Mouse (Mus musculus): ENCODE data around the gene Zc3hc1. TPM values are rescaled to one million over a fixed set of nuclear protein-coding genes. Genes with fewer than 3 reads are reported as not detected.

Gene Zc3hc1
- polyA plus RNA-seq, 1 experiment: 17.1 TPM

GRCm38 (mm10) chr6:30351290-30351689 lies 39.5 kb downstream of the Zc3hc1 start:
- Histone ChIP-seq H3K4me1 (ENCODE audit: control insufficient read depth, insufficient read depth, low read length) (peaks cover 3% of the 10 kb centered on the region; the same call in 1 of the 2 replicates), H3K4me3 (replicated peaks; ENCODE audit: control insufficient read depth, low read depth, low read length) (no peak overlapping the region), H3K27ac (ENCODE audit: control insufficient read depth, insufficient read depth, low read depth, low read length, poor library complexity) (no peak overlapping the region)
- WGBS: 43% methylated on average over 9 of the region's 9 CpGs
- TF ChIP-seq POLR2A (IDR thresholded peaks at IDR 0.05; ENCODE audit: borderline replicate concordance, control insufficient read depth, low read depth, low read length) (no peak), CTCF (IDR thresholded peaks at IDR 0.05; ENCODE audit: control insufficient read depth, insufficient read depth, low read length) (no peak)

GRCm38 (mm10) chr6:30347288-30347801 lies 43.5 kb downstream of the Zc3hc1 start:
- Histone ChIP-seq H3K4me1 (ENCODE audit: control insufficient read depth, insufficient read depth, low read length) (no peaks in the 10 kb centered on the region; the same call in 1 of the 2 replicates), H3K4me3 (replicated peaks; ENCODE audit: control insufficient read depth, low read depth, low read length) (no peak overlapping the region), H3K27ac (ENCODE audit: control insufficient read depth, insufficient read depth, low read depth, low read length, poor library complexity) (no peak overlapping the region)
- WGBS: 76% methylated on average over 4 of the region's 4 CpGs
- no peak for TF ChIP-seq CTCF (IDR thresholded peaks at IDR 0.05; ENCODE audit: control insufficient read depth, insufficient read depth, low read length)

GRCm38 (mm10) chr6:30346737-30347136 lies 44.1 kb downstream of the Zc3hc1 start:
- TF ChIP-seq POLR2A (IDR thresholded peaks at IDR 0.05; ENCODE audit: borderline replicate concordance, control insufficient read depth, low read depth, low read length) (no peak), CTCF (IDR thresholded peaks at IDR 0.05; ENCODE audit: control insufficient read depth, insufficient read depth, low read length) (no peak)
- H3K27ac ChIP-seq (ENCODE audit: control insufficient read depth, insufficient read depth, low read depth, low read length, poor library complexity): no peak overlapping the region
- no peaks in the 10 kb centered on the region; the same call in 1 of the 2 replicates for H3K4me1 ChIP-seq (ENCODE audit: control insufficient read depth, insufficient read depth, low read length)
- 27% methylated on average over 6 of the region's 6 CpGs for WGBS
- H3K4me3 ChIP-seq (replicated peaks; ENCODE audit: control insufficient read depth, low read depth, low read length): no peak overlapping the region

- TF ChIP-seq CTCF (IDR thresholded peaks at IDR 0.05; ENCODE audit: control insufficient read depth, insufficient read depth, low read length) (no peak), POLR2A (IDR thresholded peaks at IDR 0.05; ENCODE audit: borderline replicate concordance, control insufficient read depth, low read depth, low read length) (no peak)
- Histone ChIP-seq H3K27ac (ENCODE audit: control insufficient read depth, insufficient read depth, low read depth, low read length, poor library complexity) (no peak overlapping the region), H3K4me1 (ENCODE audit: control insufficient read depth, insufficient read depth, low read length) (no peaks in the 10 kb centered on the region), H3K4me3 (replicated peaks; ENCODE audit: control insufficient read depth, low read depth, low read length) (no peak overlapping the region)
- 75% methylated on average over 6 of the region's 6 CpGs for WGBS
Measured at GRCm38 (mm10) chr6:30344032-30344431, 46.8 kb downstream of the Zc3hc1 start.

GRCm38 (mm10) chr6:30340231-30340873 lies 50.5 kb downstream of the Zc3hc1 start:
- no peak for TF ChIP-seq CTCF (IDR thresholded peaks at IDR 0.05; ENCODE audit: control insufficient read depth, insufficient read depth, low read length)
- no peak for TF ChIP-seq POLR2A (IDR thresholded peaks at IDR 0.05; ENCODE audit: borderline replicate concordance, control insufficient read depth, low read depth, low read length)
- peak overlapping the region; percentile 41; the same call in 1 of the 2 replicates for H3K27ac ChIP-seq (ENCODE audit: control insufficient read depth, insufficient read depth, low read depth, low read length, poor library complexity)

GRCm38 (mm10) chr6:30336912-30337311 lies 53.9 kb downstream of the Zc3hc1 start:
- Histone ChIP-seq H3K4me1 (ENCODE audit: control insufficient read depth, insufficient read depth, low read length) (no peaks in the 10 kb centered on the region; the same call in 1 of the 2 replicates), H3K27ac (ENCODE audit: control insufficient read depth, insufficient read depth, low read depth, low read length, poor library complexity) (peak overlapping the region; percentile 31), H3K4me3 (replicated peaks; ENCODE audit: control insufficient read depth, low read depth, low read length) (no peak overlapping the region)
- no peak for TF ChIP-seq POLR2A (IDR thresholded peaks at IDR 0.05; ENCODE audit: borderline replicate concordance, control insufficient read depth, low read depth, low read length)
- no peak for TF ChIP-seq CTCF (IDR thresholded peaks at IDR 0.05; ENCODE audit: control insufficient read depth, insufficient read depth, low read length)
- WGBS: 0% methylated on average over 5 of the region's 5 CpGs

More at GRCm38 (mm10) chr6:30340231-30340873, 50.5 kb downstream of the Zc3hc1 start:
- no peak overlapping the region for H3K4me3 ChIP-seq (replicated peaks; ENCODE audit: control insufficient read depth, low read depth, low read length)
- no peaks in the 10 kb centered on the region; the same call in 1 of the 2 replicates for H3K4me1 ChIP-seq (ENCODE audit: control insufficient read depth, insufficient read depth, low read length)
- 57% methylated on average over 4 of the region's 4 CpGs for WGBS

- 62% methylated on average over 4 of the region's 4 CpGs for WGBS
- Histone ChIP-seq H3K27ac (ENCODE audit: control insufficient read depth, insufficient read depth, low read depth, low read length, poor library complexity) (no peak overlapping the region), H3K4me1 (ENCODE audit: control insufficient read depth, insufficient read depth, low read length) (peaks cover 2% of the 10 kb centered on the region; the same call in 1 of the 2 replicates), H3K4me3 (replicated peaks; ENCODE audit: control insufficient read depth, low read depth, low read length) (no peak overlapping the region)
- no peak for TF ChIP-seq POLR2A (IDR thresholded peaks at IDR 0.05; ENCODE audit: borderline replicate concordance, control insufficient read depth, low read depth, low read length)
- TF ChIP-seq CTCF (IDR thresholded peaks at IDR 0.05; ENCODE audit: control insufficient read depth, insufficient read depth, low read length): no peak
Measured at GRCm38 (mm10) chr6:30332262-30332661, 58.6 kb downstream of the Zc3hc1 start.

- Histone ChIP-seq H3K27ac (ENCODE audit: control insufficient read depth, insufficient read depth, low read depth, low read length, poor library complexity) (no peak overlapping the region), H3K4me1 (ENCODE audit: control insufficient read depth, insufficient read depth, low read length) (peaks cover 3% of the 10 kb centered on the region), H3K4me3 (replicated peaks; ENCODE audit: control insufficient read depth, low read depth, low read length) (no peak overlapping the region)
- no peak for TF ChIP-seq POLR2A (IDR thresholded peaks at IDR 0.05; ENCODE audit: borderline replicate concordance, control insufficient read depth, low read depth, low read length)
- TF ChIP-seq CTCF (IDR thresholded peaks at IDR 0.05; ENCODE audit: control insufficient read depth, insufficient read depth, low read length): no peak
- WGBS: 84% methylated on average over 5 of the region's 5 CpGs
Measured at GRCm38 (mm10) chr6:30330706-30331105, 60.1 kb downstream of the Zc3hc1 start.
